Mouse (Mus musculus): ENCODE measurements at regions not wholly inside any gene's neighbourhood (a gene's known extent, or its start where the extent isn't known, plus 50 kb on each side); places are given as distances from the start of the nearest gene placed in this dataset.

DNA sequence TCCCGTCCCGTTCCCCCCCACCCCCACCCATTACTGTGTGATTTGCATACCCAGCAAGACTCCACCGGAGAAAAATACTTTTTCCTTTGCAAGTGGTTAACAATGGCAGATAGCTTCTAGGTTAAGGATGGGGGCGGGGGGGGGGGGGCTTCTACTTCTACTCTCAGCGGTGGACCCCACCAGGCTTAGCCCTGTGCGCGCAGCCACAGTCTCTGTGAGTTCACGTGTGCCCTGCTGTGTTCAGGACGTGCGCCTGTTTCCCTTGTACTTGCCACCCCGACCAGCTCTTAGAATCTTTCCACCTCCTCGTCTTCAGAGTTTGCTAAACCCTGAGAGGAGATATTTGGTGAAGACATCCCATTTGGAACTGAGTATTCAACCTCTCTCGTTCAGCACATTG lies 86.9 kb downstream of the Inhbb start:
- Histone ChIP-seq H3K27ac (replicated peaks; ENCODE audit: insufficient read depth, low read depth, low read length) (no peak overlapping the region), H3K4me3 (ENCODE audit: insufficient read depth, low read depth, low read length) (no peak overlapping the region), H3K4me1 (ENCODE audit: control insufficient read depth, insufficient read depth, low read length) (no peaks in the 10 kb centered on the region), H3K27me3 (ENCODE audit: control insufficient read depth, insufficient read depth, low read length) (no peaks in the 10 kb centered on the region), H3K79me2 (ENCODE audit: control insufficient read depth, insufficient read depth, low read length) (no peaks in the 10 kb centered on the region), H3K9ac (ENCODE audit: low read depth, low read length) (no peak overlapping the region), H3K36me3 (ENCODE audit: control insufficient read depth, insufficient read depth, low read length) (no peaks in the 10 kb centered on the region)
- 62% methylated on average over 13 of the region's 13 CpGs for WGBS
- no peak for TF ChIP-seq POLR2A (IDR thresholded peaks at IDR 0.05; ENCODE audit: extremely low read depth, insufficient read depth, low read length)
- TF ChIP-seq CTCF (IDR thresholded peaks at IDR 0.05; ENCODE audit: low read depth, low read length) = no peak
- DNase-seq (ENCODE audit: extremely low read depth, low read depth, low spot score) = no peak

DNA sequence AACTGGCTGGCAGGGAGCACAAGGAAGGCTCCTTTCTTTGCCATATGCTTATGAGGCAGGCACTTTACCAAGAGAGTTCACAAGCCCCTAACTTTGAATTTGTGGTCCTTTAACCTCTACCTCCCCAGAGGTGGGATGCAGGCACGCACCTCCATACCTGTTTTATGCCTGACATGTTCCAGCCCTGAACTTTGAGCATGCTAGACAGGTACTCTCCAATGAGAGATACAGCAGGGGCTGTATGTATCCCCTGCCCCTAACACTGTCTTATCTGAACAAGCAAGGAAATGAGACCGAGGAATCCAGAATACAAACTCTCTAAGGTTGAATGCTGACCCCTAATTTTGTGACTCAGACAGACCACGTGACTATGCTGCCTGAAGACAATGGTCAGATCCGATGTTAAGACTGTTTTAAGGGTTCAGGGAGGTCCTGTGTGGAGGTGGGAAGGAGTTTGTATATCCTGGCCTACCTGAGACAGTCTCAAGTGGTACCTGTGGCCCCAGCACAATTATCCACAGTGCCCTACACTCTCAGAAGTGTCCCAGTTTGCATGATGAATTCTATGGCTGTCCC lies 91.2 kb downstream of the Inhbb start:
- H3K27ac ChIP-seq (replicated peaks; ENCODE audit: insufficient read depth, low read depth, low read length) = no peak overlapping the region
- 83% methylated on average over 4 of the region's 4 CpGs for whole genome bisulfite sequencing
- no peaks in the 10 kb centered on the region for H3K79me2 ChIP-seq (ENCODE audit: control insufficient read depth, insufficient read depth, low read length)
- no peaks in the 10 kb centered on the region for H3K27me3 ChIP-seq (ENCODE audit: control insufficient read depth, insufficient read depth, low read length)
- H3K9ac ChIP-seq (ENCODE audit: low read depth, low read length) = no peak overlapping the region
- H3K36me3 ChIP-seq (ENCODE audit: control insufficient read depth, insufficient read depth, low read length) = no peaks in the 10 kb centered on the region
- no peak overlapping the region for H3K4me3 ChIP-seq (ENCODE audit: insufficient read depth, low read depth, low read length)
- no peak for DNase-seq (ENCODE audit: extremely low read depth, low read depth, low spot score)
- TF ChIP-seq POLR2A (IDR thresholded peaks at IDR 0.05; ENCODE audit: extremely low read depth, insufficient read depth, low read length) (no peak), CTCF (IDR thresholded peaks at IDR 0.05; ENCODE audit: low read depth, low read length) (no peak)
- no peaks in the 10 kb centered on the region for H3K4me1 ChIP-seq (ENCODE audit: control insufficient read depth, insufficient read depth, low read length)

DNA sequence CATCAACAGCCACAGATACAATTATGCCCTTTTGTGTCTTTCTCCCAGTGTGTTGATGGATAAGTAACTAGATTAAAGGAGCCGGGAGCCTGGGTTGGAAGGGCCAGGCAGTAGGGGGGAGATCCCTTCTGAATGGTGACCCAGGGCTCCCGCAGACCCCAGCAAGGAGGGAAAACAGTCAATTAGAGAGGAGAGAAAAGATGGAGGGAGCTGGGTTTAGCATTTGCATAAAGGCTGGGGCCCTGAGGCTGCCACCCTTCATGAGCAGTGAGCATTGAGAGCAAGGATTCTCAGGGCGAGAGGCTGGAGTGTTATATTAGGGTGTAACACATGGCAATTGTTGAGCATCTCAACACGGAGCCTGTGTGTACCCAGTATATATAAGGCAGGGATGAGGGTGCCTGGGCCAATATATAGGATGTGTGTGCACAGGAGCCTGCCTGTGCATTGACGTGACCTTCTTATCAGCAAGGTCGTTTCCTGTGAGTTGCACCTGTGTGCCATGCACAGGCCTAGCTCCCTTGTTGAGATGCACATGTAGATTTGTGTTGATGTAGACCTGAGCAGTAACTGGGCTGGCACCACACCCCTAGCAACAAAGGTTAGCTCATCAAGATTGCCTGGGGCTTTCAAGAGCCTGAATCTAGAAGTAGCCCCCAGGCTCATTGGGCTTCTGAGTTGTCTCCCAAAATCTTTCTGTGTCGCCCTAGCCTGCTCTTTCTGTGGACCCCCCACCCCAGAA lies 92.2 kb downstream of the Inhbb start:
- TF ChIP-seq POLR2A (IDR thresholded peaks at IDR 0.05; ENCODE audit: extremely low read depth, insufficient read depth, low read length) (no peak), CTCF (IDR thresholded peaks at IDR 0.05; ENCODE audit: low read depth, low read length) (no peak)
- Histone ChIP-seq H3K9ac (ENCODE audit: low read depth, low read length) (no peak overlapping the region), H3K4me3 (ENCODE audit: insufficient read depth, low read depth, low read length) (no peak overlapping the region), H3K27me3 (ENCODE audit: control insufficient read depth, insufficient read depth, low read length) (no peaks in the 10 kb centered on the region), H3K27ac (replicated peaks; ENCODE audit: insufficient read depth, low read depth, low read length) (no peak overlapping the region), H3K79me2 (ENCODE audit: control insufficient read depth, insufficient read depth, low read length) (no peaks in the 10 kb centered on the region), H3K36me3 (ENCODE audit: control insufficient read depth, insufficient read depth, low read length) (no peaks in the 10 kb centered on the region), H3K4me1 (ENCODE audit: control insufficient read depth, insufficient read depth, low read length) (no peaks in the 10 kb centered on the region)
- WGBS = 77% methylated on average over 7 of the region's 7 CpGs
- no peak for DNase-seq (ENCODE audit: extremely low read depth, low read depth, low spot score)

DNA sequence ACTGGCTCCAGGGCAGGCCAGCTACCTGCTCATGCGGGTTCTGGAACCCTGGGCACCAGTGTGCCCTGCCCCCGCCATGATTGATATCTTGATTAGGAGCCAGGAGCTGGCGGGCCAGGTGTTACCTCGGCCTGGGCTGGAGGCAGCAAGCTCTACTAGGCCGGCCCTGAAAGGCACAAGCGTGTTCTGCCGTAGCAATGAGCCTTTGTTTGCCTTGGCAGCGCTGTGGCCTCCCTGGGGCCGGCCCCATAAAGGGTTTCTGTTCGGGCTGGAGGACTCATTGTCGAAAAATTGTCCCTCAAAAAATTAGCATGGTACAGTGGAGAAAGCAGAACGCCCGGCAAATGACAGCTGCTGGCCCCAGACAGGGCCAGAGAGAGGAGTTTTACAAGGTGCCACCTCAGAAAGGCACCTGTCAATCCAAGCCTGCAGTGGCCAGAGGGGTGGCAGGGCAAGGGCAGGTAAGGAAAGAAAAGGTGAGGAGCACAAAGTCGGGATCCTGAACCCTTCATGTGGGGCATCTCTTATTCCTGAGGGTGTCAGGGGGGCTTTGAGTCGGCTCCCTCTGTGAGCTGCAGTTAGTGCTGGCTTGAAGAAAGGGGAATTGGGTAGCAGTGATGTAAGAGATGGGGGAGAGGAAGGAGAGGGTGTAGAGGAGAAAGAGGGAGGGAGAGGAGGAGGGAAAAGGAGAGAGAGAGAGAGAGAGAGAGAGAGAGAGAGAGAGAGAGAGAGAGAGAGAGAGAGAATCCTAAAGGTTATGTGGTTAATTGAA lies 92.9 kb downstream of the Inhbb start:
- Histone ChIP-seq H3K4me3 (ENCODE audit: insufficient read depth, low read depth, low read length) (no peak overlapping the region), H3K79me2 (ENCODE audit: control insufficient read depth, insufficient read depth, low read length) (no peaks in the 10 kb centered on the region), H3K27me3 (ENCODE audit: control insufficient read depth, insufficient read depth, low read length) (no peaks in the 10 kb centered on the region), H3K4me1 (ENCODE audit: control insufficient read depth, insufficient read depth, low read length) (no peaks in the 10 kb centered on the region), H3K36me3 (ENCODE audit: control insufficient read depth, insufficient read depth, low read length) (no peaks in the 10 kb centered on the region), H3K27ac (replicated peaks; ENCODE audit: insufficient read depth, low read depth, low read length) (no peak overlapping the region), H3K9ac (ENCODE audit: low read depth, low read length) (no peak overlapping the region)
- no peak for TF ChIP-seq CTCF (IDR thresholded peaks at IDR 0.05; ENCODE audit: low read depth, low read length)
- no peak for TF ChIP-seq POLR2A (IDR thresholded peaks at IDR 0.05; ENCODE audit: extremely low read depth, insufficient read depth, low read length)
- 23% methylated on average over 15 of the region's 15 CpGs for WGBS
- DNase-seq (ENCODE audit: extremely low read depth, low read depth, low spot score) = no peak

DNA sequence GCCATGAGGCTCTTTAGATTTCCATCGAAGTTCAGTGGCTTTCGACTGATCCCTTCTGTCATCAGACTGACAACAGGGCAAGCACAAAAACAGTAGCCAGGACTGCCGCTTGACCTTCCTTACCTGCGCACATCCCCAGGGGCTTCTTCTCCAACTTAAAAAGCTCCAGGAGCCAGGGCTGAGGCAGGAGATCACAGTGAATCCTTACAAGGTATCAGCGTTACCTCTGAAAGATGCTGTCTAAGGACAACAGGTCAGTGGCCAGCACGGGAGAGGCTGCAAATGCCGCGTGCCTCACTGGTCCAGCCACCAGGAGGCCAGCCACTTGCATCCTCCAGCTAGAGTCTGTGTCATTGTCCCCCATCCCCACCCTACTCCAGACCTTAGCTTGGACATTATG lies 97.5 kb downstream of the Inhbb start:
- WGBS = 85% methylated on average over 8 of the region's 8 CpGs
- Histone ChIP-seq H3K79me2 (ENCODE audit: control insufficient read depth, insufficient read depth, low read length) (no peaks in the 10 kb centered on the region), H3K4me1 (ENCODE audit: control insufficient read depth, insufficient read depth, low read length) (no peaks in the 10 kb centered on the region), H3K27ac (replicated peaks; ENCODE audit: insufficient read depth, low read depth, low read length) (no peak overlapping the region), H3K27me3 (ENCODE audit: control insufficient read depth, insufficient read depth, low read length) (peaks cover 3% of the 10 kb centered on the region; the same call in 1 of the 2 replicates), H3K36me3 (ENCODE audit: control insufficient read depth, insufficient read depth, low read length) (no peaks in the 10 kb centered on the region), H3K9ac (ENCODE audit: low read depth, low read length) (no peak overlapping the region), H3K4me3 (ENCODE audit: insufficient read depth, low read depth, low read length) (no peak overlapping the region)
- TF ChIP-seq POLR2A (IDR thresholded peaks at IDR 0.05; ENCODE audit: extremely low read depth, insufficient read depth, low read length) (no peak), CTCF (IDR thresholded peaks at IDR 0.05; ENCODE audit: low read depth, low read length) (no peak)
- no peak for DNase-seq (ENCODE audit: extremely low read depth, low read depth, low spot score)
